ENCODE assay signal across 8 mouse cellular contexts in genomic region chr13:58057953-58058870, GRCm38 (mm10). TPM values are rescaled to one million over a fixed set of nuclear protein-coding genes. Genes with fewer than 3 reads are reported as not detected.
DNase-seq lines count a peak whose midpoint lies in the region; ATAC-seq lines count a peak whose summit lies in the region.

No protein-coding gene starts in this region.

- no peaks in the 10 kb centered on the region for H3K36me3 ChIP-seq in embryonic facial prominence, embryonic 15.5 days
- peaks cover 10% of the 10 kb centered on the region for H3K36me3 ChIP-seq in limb, embryonic 10.5 days
- no peaks in the 10 kb centered on the region for H3K36me3 ChIP-seq in megakaryocyte, embryonic 14.5 days (replicated peaks; ENCODE audit: low read length)

- no peaks in the 10 kb centered on the region for H3K9me3 ChIP-seq in embryonic facial prominence, embryonic 15.5 days (replicated peaks)
- H3K9me3 ChIP-seq in limb, embryonic 10.5 days (replicated peaks), result no peaks in the 10 kb centered on the region
- peaks cover 30% of the 10 kb centered on the region for H3K9me3 ChIP-seq in megakaryocyte, embryonic 14.5 days

- H3K27ac ChIP-seq in embryonic facial prominence, embryonic 15.5 days (replicated peaks), result peak overlapping the region; percentile 44; the same call in 1 of the 2 replicates
- peak overlapping the region; percentile 90 for H3K27ac ChIP-seq in limb, embryonic 10.5 days

- no peaks in the 10 kb centered on the region for H3K4me1 ChIP-seq in embryonic facial prominence, embryonic 15.5 days
- peaks cover 58% of the 10 kb centered on the region for H3K4me1 ChIP-seq in limb, embryonic 10.5 days
- peaks cover 4% of the 10 kb centered on the region; the same call in 1 of the 2 replicates for H3K4me1 ChIP-seq in megakaryocyte, embryonic 14.5 days

- DNase-seq in heart, postnatal 4 days, result peak; percentile 62
- peak; percentile 80 for DNase-seq in limb, embryonic 10.5 days (ENCODE audit: low spot score)
- DNase-seq in testis, postnatal 10 days (ENCODE audit: low spot score), result no peak
- DNase-seq in urinary bladder, postnatal 14 days (ENCODE audit: low spot score), result no peak
- no peak for DNase-seq in urinary bladder, adult 2 months (ENCODE audit: low spot score)

- no peak overlapping the region for H3K4me2 ChIP-seq in embryonic facial prominence, embryonic 15.5 days (replicated peaks)

- no peaks in the 10 kb centered on the region for H3K27me3 ChIP-seq in embryonic facial prominence, embryonic 15.5 days
- no peaks in the 10 kb centered on the region for H3K27me3 ChIP-seq in limb, embryonic 10.5 days (ENCODE audit: low read depth, poor library complexity, severe bottlenecking)
- peaks cover 14% of the 10 kb centered on the region for H3K27me3 ChIP-seq in megakaryocyte, embryonic 14.5 days (replicated peaks)

- H3K4me3 ChIP-seq in embryonic facial prominence, embryonic 15.5 days (replicated peaks), result no peak overlapping the region
- H3K4me3 ChIP-seq in limb, embryonic 10.5 days, result peak overlapping the region; percentile 28
- peak overlapping the region; percentile 7 for H3K4me3 ChIP-seq in megakaryocyte, embryonic 14.5 days (replicated peaks)

- no peak overlapping the region for H3K9ac ChIP-seq in embryonic facial prominence, embryonic 15.5 days

- peak; percentile 82 for ATAC-seq in common myeloid progenitor, adult 5-6 weeks (replicated peaks; ENCODE audit: low read depth, poor library complexity, severe bottlenecking)
- ATAC-seq in embryonic facial prominence, embryonic 15.5 days (ENCODE audit: insufficient number of reproducible peaks, low FRiP score, low TSS enrichment, low read depth), result no peak

- 34% methylated on average over 17 of the region's 17 CpGs for WGBS in embryonic facial prominence, embryonic 15.5 days
- 11% methylated on average over 17 of the region's 17 CpGs for WGBS in limb, embryonic 10.5 days

RNA-seq across cellular contexts. Expression of gene Klhl3, which starts 55.2 kb away (rescaled TPM):
- total RNA-seq in common myeloid progenitor, adult 5-6 weeks (2017), result 1.9 TPM in 2 replicates
- polyA plus RNA-seq in embryonic facial prominence, embryonic 15.5 days (2015; fragmentation: Nextera tagmentation; extraction: Ambion mirVana), result 3.6 and 3.8 TPM in 2 replicates
- total RNA-seq in heart, postnatal 4 days (2021), result 1 to 10 TPM; 5.6 to 5.8 TPM
- polyA plus RNA-seq in limb, embryonic 10.5 days (2016; fragmentation: Nextera tagmentation; extraction: Ambion mirVana), result 2.1 and 3.2 TPM in 2 replicates
- polyA plus RNA-seq in megakaryocyte, embryonic 14.5 days (2012; ENCODE audit: insufficient read depth, low replicate concordance), result not detected in 2 replicates
- polyA plus RNA-seq in urinary bladder, adult 2 months (2012; rRNA removed), result 1.6 and 2.1 TPM in 2 replicates

Comparison
In these comparisons a context has a peak if more than half of its experiments do, and no peak if none do; other contexts are left out.
1. DNase-seq: peak in heart, postnatal 4 days (single experiment) and limb, embryonic 10.5 days (single experiment); none in testis, postnatal 10 days (single experiment), urinary bladder, postnatal 14 days (single experiment) and urinary bladder, adult 2 months (single experiment).